Mouse (Mus musculus): ENCODE data around the gene Otog.

The Otog gene

DNA sequence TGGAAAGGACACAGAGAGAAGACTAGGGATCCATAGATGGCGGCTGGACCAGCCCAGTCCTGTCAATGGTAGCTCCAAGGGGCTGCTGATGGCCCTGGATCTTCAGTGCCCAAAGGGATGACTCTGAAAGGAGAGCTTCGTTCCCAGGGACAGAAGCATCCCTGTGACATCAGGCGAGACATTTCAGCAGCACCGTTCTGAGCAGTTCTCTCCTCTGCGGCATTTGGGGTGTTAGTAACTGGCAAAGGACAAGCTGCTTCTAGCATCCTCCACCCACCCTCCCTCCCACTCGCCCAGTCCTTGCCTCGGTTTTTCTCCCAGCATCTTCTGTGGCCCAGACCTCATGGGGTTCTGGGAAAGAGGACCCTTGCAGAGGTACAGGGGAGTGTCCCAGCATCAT, 41.5 kb downstream of the Otog start:
- in situ Hi-C loops (cut with MboI, MseI) = no loop called here

DNA sequence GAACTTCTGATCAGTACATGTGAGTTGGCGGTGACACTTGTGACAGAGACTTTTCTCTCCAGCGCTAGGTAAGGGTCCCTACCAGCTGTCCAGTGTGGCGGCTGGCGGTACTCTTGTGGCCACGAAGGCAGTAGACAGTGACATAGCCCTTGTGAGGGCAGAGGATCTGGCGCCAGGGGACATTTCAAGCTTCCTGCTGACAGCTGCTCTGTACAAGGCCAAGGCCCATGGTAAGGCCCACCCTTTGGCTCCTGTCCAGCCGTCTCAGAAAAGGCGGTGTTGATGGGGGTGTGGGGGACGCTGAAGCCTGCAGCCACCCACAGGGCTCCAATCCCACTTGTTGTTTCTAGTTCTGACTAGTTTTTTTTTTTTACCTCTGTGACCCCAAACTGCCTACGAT, 42.9 kb downstream of the Otog start:
- in situ Hi-C loops (cut with MboI, MseI) = no loop called here

DNA sequence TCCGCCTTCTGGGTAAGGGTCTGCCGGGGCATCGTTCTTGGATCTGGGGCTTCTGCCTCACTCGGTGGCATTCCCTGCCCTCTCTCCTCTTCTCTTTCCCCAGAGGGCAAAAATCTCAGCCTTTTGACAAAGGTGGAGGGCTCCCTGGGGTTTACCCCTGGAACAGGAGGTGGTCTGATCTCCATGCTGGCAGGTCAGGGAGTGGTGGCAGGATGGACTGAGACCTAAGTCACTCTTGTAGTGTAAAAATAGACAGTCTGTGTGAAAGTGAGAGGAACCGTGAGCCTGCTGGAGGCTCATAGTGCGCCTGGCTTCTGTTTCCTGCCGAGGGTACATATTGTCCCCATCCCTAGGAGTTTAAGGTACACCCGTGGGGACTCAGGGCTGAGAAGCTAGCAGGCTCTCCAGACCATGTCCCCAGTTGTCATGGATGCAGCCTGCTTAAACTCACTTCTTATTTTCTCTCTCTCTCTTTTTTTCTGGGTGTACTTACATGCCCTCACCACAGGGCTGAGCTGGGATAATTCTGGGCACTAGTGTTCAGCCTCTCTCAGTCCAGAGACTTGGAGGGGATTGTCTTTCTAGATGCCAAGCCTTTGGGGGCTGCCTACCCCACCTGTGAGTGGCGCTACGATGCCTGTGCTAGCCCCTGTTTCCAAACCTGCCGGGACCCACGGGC, 44.5 kb downstream of the Otog start:
- in situ Hi-C loops (cut with MboI, MseI) = no loop called here

DNA sequence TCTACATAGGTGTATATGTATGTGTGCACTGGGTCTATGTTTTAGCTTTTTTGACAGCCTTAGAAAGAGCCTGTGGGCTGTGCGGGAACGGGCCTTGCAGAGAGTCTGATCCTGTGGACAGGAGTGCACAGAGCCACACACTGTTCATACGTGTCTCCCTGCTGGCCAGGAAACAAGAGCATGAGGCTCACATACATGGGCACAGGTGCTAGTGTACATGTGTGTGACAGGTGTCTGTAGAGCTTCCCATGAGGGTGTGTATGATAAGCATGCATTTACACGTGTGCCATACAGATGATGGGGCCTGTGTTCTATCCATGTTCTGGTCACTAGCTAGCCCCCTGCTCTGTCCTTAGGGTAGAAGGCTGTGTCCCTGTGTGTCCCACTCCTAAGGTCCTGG, 45.6 kb downstream of the Otog start:
- in situ Hi-C loops (cut with MboI, MseI) = no loop called here

DNA sequence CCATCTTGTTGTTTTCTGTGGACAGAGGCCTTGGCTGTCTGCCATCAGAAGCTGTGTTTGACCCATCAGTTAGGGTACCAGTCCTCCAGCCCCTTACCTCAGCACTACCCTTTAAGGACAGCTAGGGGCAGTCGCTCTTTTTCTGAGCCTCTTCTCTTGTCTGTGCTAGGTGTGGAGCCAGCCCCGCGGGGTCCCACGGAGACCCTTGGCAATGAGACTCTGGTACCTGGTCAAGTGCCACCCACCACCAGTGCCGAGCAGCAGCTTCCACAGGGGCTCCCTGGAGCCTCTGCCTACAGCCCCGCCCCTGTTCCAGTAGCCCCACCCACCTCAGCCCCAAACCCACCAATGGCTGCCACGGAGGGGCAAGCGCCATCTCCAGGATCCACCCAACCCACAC, 46.3 kb downstream of the Otog start:
- in situ Hi-C loops (cut with MboI, MseI) = no loop called here

DNA sequence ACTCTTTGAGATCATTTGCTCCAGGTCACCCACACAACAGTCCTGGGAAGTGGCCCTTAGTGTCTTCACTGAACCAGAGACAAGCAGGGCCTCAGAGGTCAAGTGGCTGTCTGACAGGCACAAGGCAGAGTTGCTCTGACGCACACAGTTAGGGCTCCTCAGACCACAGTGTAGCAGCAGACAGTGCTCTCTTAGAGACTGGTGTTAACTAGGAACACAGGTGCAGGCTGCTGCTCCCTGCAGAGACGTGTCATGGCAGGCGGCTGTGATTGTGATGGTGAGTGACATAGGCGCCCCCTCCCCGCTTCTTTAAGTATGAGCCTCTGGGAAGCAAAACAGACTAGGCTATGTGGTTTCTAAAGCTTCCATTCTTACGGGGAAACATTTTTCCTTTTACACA, 55.5 kb downstream of the Otog start:
- in situ Hi-C loops (cut with MboI, MseI) = no loop called here

DNA sequence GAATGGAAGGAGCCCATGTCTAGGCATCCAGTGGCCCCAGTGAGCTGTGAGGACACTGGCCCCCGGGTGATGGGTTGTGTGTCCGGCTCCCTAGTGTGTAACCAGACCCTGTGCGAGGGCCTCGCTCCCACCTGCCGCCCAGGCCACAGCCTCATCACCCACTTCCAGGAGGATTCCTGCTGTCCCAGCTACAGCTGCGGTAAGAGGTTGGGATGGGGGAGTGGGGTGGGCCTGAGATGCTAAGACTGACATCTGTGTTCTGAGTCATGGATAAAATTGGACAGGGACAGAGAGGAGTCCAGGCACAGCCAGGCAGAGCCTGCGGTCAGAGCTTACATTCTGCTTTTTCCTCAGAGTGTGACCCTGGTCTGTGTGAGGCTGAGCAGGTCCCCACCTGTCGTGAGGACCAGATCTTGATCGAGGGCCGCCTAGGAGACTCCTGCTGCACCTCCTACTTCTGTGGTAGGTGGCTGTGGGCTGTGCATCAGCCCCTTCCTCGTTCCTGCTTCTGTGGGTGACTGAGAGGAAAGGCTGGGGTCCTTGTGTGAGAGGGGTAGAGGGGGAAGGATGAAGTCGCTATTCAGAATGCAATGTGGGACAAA, 60.3 kb downstream of the Otog start:
- in situ Hi-C loops (cut with MboI, MseI) = no loop called here

DNA sequence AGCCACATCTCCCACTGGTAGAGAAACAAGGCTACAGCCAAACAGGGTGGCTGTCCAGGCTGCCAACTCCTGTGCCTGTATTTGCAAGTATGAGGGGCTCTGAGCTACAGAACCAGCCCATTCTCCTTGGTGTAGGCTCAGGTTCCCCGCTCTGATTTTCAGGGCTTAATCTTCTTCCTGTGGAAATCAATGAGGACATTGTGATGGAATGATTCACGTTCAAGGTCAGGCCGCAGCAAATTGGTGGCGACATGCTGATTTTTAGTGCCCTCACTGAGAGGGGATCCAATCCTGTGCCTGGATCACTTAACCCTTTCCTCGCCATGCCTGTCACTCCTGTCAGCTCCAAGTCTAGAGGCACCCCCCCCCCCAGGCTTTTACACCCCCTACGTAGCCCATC, 72.7 kb downstream of the Otog start:
- in situ Hi-C loops (cut with MboI, MseI) = no loop called here

DNA sequence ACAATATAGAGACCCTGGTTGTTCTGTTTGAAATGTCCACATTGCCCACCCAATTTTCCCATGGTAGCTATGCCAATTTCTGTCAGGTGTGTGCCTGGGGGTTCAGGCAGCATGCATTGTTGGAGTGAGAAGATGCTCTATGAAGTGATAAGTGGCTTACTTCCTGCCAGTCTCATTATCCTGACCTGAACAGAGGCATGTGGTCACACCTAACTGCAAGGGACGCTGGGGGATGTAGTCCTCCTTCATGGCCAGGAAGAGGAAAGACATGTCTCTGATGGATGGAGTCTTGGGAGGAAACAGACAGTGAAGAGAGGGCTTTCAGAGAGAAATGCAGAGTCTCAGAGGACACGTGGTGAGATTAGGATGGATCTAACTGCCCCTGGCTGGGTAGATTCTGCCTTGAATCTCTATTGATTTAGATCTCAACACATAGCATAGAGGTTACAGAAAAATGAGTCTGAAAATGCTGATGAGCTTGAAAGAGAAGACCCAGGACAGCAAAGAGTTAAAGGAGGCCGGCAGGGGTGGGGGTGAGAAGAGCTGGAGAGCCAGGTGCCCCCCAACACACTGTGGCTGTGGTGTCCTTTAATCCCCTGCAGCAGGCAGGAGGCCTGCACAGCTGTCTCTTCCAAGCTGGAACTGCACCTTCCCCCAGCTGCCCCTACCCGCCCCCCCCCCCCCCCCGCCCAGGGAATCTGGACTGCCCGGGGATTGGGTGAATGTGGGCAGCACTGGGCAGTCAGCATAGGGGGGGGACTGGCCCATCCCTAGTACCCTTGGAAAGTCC, 73.6 kb downstream of the Otog start:
- in situ Hi-C loops (cut with MboI, MseI) = no loop called here

DNA sequence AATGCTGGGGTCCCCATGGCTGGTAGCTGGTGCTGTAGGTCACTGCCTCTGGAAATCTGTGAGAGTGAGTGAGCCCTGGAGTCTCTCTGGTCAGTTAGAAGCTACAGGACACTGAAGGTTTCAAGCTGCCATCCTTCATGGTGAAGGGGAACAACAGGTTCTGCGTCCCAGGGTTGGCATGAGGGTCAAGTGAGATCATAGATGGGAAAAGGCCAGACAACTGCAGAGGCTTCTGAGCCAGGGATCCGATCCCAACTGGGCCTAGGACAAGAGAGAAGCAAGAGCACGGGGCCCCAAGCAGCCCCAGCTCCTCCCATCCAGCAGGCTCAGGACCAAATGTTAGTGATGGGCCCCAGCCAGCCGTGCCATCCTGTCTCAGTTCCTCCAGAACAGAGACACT, 74.9 kb downstream of the Otog start:
- in situ Hi-C loops (cut with MboI, MseI) = no loop called here

DNA sequence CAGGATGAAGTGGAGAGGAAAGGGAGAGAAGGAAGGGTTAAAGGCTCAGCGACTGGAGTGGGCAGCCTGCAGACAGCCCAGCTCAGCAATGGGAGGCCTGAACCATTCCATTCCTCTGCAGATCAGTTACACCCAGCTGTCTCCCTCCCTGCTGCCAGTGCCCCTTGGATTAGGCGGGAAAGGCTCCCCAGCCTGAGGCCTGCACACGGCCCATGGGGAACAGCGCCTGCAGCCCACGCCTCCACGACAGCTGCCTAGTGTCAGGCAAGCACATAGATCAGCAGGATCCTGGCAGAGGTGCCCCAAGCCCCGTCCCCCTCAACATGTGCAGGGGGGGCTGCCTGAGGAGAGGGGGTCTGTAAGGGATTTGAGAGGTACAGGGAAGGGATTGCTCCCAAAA, 76.2 kb downstream of the Otog start:
- in situ Hi-C loops (cut with MboI, MseI) = no loop called here

DNA sequence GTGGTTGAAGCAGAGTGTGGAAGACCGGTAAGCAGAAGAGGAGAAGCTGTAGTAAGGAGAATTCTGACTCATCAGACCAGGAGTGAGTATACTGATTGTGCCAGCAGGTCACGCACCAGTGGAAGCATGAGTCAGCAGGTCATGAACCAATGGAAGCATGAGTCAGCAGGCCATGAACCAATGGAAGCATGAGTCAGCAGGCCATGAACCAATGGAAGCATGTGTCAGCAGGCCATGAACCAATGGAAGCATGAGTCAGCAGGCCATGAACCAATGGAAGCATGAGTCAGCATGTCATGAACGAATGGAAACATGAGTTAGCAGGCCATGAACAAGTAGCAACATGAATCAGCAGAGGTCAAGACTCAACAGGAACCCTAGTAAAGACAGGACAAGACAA, 80.5 kb downstream of the Otog start:
- in situ Hi-C loops (cut with MboI, MseI) = no loop called here

DNA sequence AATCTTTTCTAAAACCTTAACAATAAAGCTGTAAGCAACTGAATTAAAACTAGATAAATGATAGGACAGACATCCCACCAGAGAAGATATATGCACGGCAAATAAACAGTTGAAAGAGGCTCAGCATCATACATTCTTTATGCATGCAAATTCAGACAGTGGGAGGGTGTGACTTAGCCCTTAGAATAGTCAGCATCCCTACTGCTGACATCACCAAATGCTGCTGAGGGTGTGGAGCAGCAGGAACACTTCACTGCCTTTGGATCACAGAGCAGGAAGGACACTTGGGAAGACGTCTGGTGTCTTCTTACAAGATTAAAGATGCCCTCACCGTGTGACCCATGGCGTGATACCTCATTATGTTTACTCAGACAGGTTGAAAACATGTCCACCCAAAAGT, 87.1 kb downstream of the Otog start:
- in situ Hi-C loops (cut with MboI, MseI) = no loop called here

DNA sequence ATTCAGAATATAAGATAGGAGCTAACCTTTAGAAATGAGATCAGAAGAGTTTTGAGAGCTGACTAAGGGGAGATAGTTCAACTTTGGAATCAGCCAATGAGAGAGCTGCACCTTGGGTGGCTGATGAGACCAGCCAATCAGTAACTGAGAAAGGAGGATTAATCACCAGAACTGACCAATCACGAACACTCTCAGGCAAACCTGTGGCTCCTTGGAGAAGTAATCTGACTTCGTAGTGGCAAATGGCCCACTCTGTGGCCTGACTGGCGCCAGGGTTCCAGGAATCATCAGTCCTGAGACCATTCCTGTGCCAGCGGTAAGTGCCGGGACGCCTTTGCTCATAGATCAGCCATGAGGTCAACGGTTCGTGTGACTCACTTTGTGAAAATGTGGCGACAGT, 96.6 kb downstream of the Otog start:
- in situ Hi-C loops (cut with MboI, MseI) = no loop called here

DNA sequence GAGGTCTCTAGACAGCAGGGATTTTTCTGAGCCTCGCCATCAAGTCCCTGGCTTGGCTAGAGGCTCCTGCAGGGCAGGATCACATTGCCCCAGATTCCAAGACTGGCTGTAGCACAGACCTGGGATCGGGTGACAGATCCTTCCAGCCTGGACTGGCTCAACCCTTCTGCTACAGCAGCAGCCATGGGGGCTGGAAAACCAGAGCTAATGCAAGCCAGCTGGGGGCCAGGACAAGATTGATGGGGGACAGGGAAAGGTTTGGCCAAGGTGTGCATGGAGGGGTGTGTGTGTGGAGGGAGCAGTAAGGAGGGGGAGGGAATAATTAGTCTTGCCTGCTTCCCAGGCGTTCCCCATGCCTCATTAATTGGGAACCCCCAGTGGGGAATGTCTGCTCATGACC, 99.0 kb downstream of the Otog start:
- in situ Hi-C loops (cut with MboI, MseI) = no loop called here

DNA sequence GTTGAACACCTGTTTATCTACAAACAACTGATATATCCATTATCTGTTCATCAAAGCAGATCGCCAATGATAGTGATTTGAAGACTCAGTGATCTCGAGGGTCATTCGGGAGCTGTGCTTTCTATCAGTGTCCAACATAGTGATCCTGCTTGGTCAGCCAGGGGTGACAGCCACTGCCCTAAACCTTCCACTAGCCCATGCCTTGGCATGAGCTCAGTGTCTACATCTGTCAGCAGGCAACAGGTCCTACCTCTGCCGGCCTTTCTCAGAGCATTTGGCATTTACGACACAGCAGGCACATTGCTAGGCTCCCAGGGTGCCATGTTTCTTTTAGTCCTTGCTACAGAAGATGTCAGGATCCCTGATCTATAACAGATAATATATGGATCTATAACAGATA, 99.5 kb downstream of the Otog start:
- in situ Hi-C loops (cut with MboI, MseI) = no loop called here

DNA sequence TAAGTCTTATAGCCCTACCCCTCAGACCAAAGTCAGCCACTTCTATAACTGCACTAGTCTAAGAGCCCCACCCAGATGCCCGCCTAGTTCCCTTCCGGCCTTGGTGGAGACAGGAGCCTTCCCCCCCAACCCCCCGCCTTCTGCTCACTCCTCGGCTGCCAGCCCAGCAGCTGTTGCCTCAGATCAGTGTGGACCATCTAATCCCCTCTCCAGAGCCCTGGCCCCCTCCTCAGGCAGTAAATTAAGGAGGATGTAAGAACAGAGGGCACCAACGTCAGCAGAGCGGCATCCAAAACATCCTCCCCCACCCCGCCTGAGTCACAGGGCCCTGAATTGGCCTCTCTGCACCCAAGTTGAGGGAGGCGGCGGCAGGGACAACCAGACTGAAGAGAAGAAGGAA, 100.7 kb downstream of the Otog start:
- in situ Hi-C loops (cut with MboI, MseI) = no loop called here

DNA sequence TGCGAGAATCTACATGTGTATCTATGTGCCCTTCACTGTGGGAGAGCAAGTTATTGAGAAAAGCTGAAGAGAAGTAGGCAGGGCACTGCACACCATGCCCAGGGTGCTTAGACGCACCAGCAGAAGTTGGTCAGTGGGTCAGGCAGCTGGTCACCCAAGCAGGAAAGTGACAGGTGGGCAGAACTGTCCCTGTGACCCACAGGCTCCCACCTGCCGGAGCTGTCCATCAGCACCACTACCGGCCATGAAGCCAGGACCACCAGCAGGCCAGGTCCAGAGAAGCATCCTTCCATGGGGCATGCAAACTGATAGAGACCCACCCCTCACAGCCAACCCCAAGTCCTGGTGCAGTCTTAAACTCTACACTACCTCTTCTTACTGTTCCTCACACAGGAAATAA, 106.9 kb downstream of the Otog start:
- in situ Hi-C loops (cut with MboI, MseI) = no loop called here

DNA sequence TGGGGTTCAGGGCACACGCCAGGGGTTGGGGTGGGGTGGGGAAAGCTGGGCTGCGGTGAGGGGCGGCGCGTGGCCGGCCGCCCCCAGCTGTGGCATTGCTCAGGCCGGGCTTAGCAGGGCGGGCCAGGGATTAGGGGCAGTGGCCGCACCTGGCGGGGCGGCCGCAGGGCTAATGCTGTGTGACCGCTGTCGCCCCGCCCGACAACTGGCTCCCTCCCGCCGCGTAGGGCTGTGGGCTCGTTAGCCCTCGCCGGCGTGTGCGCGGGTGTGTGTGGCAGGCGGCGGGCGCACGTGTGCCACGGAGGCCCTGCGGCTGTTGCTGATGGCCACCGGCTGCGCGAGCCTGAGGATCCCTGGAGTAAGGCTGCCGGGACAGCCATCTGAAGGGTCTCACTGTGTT, 108.0 kb downstream of the Otog start:
- in situ Hi-C loops (cut with MboI, MseI) = no loop called here

DNA sequence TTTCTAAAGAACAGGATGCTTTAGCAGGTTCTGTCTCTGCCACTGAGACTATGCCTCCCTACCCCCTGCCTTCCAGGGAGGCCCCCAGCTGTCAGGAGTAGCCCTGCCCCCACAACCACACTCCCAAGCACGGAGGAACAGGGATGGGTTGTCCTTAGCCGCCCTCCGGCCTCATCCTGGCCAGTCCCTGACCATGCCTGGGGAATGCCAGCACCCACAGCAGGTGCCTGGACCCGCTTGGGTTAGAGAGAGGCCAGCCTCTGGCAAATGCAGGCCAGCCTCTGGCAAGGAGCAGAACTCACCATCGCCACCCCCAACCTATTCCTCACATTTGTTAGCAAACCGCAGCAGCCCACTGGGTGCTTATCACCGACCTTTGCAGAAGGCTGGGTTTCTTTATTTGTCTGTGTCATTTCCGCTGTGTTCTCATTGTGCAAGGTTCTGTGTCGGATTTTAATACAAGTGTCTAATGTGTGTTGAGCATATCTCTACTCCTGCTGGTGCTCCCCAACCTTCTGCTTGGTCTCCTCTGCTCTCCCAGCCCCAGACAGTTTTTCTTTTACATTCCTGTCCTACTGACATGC, 109.4 kb downstream of the Otog start:
- in situ Hi-C loops (cut with MboI, MseI) = no loop called here

DNA sequence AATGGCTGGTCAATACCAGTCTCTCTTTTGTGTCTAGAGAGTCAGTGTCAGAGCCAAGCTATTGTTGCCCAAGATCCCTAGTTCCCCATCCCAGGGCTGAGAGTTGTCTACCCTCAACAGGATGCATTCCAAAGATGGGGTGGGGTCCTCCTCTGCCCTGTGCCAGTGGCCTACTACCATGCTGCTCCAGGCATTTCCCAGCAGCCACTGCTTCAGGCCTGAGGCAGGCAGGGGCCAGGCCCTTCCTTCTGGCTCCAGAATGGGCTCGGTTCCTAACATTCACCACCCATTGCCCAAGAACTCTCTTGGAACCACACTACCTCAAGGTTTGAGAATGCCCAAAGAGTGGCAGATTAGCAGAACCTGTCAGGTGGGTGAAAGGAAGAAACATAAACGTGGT, 112.0 kb downstream of the Otog start:
- in situ Hi-C loops (cut with MboI, MseI) = no loop called here

DNA sequence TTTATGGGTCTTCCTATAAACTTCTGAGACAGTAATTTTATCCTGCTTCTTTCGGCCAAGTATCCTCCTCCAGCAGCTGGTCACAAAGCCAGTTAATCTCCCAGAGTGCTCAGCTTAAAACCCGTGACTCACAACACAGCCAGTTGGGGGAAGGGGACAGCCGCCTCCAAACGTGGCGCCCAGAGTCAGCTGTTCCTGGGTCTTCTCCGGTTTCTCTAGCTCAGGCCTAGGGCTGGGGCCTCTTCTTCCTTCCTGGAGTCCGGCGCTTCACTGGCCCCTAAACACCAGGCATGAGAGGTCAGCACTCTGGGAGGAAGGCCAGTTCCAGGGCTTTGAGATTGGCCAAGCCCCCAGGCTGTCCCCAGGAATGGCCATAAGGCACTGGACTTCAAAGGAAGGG, 112.4 kb downstream of the Otog start:
- in situ Hi-C loops (cut with MboI, MseI) = no loop called here

DNA sequence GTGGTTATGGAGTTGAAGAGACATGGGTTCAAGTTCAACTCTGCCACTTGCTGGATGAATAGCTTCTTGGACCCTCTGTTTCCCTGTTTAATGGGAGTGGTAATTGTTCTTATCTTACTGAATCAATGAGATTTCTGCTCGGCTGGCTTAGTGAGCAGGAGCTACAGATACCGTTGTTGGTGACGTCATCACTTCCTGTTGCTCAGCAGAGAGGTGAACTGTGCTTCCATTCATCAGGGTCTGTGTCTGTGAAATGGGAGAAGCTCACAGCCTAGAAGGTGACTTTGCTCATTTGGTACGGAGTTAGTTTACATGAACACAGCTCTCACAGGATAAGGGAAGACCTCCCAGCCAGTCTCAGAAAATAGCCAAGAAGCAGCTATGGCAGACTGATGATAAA, 113.1 kb downstream of the Otog start:
- in situ Hi-C loops (cut with MboI, MseI) = no loop called here
